8 mouse cellular contexts compared by ENCODE assay signal in genomic region chr7:122160037-122160436, GRCm38 (mm10). TPM values are rescaled to one million over a fixed set of nuclear protein-coding genes. Genes with fewer than 3 reads are reported as not detected.
A peak's percentile ranks its signal among the peaks of the same experiment; 100 is the strongest.
DNase-seq lines count a peak whose midpoint lies in the region; ATAC-seq lines count a peak whose summit lies in the region.

No protein-coding gene starts in this region.

- 1% methylated on average over 12 of the region's 12 CpGs for WGBS in midbrain, embryonic 11.5 days

- H3K9ac ChIP-seq in midbrain, embryonic 11.5 days (ENCODE audit: low read length), result peak overlapping the region; percentile 90

- peaks cover 30% of the 10 kb centered on the region for H3K4me1 ChIP-seq in midbrain, embryonic 11.5 days (ENCODE audit: control insufficient read depth, insufficient read depth, low read length)

- peak overlapping the region; percentile 32; the same call in 1 of the 2 replicates for H3K27ac ChIP-seq in midbrain, embryonic 11.5 days (ENCODE audit: low read depth, low read length)

- peaks cover 22% of the 10 kb centered on the region for H3K36me3 ChIP-seq in midbrain, embryonic 11.5 days (ENCODE audit: control insufficient read depth, insufficient read depth, low read length)

- no peaks in the 10 kb centered on the region for H3K9me3 ChIP-seq in midbrain, embryonic 11.5 days (ENCODE audit: control insufficient read depth, low read length)

- DNase-seq in A20 (ENCODE audit: low read depth, low spot score), result peak; percentile 36
- DNase-seq in ES-CJ7 (ENCODE audit: low read depth, low spot score), result peak; percentile 30
- DNase-seq in forelimb bud, embryonic 11.5 days (ENCODE audit: low read depth, low spot score), result peak; percentile 25
- peak; percentile 89 for DNase-seq in midbrain, embryonic 11.5 days (ENCODE audit: low spot score, missing footprints)
- DNase-seq in cerebellum, adult 9-11 months, result no peak
- no peak for DNase-seq in gastrocnemius, postnatal 10 days
- DNase-seq in layer of hippocampus, adult 9-10 months (ENCODE audit: low spot score), result no peak
- no peak for DNase-seq in adrenal gland, adult (ENCODE audit: inconsistent age in 2 of 2, low spot score in 1 of 2)

- H3K4me2 ChIP-seq in midbrain, embryonic 11.5 days, result peak overlapping the region; percentile 76

- H3K27me3 ChIP-seq in midbrain, embryonic 11.5 days (ENCODE audit: control insufficient read depth, insufficient read depth, low read length), result no peaks in the 10 kb centered on the region

- H3K4me3 ChIP-seq in midbrain, embryonic 11.5 days (ENCODE audit: low read depth, low read length), result peak overlapping the region; percentile 82

- ATAC-seq in midbrain, embryonic 11.5 days (ENCODE audit: low FRiP score), result no peak

RNA-seq across cellular contexts. Expression of gene Plk1, which starts 0.8 kb away (rescaled TPM):
- 114 and 129 TPM in 2 replicates for polyA plus RNA-seq in midbrain, embryonic 11.5 days (2014; fragmentation: Nextera tagmentation; extraction: Ambion mirVana)
- 1 to 10 TPM; 6.1 to 8.0 TPM for total RNA-seq in gastrocnemius, postnatal 10 days (2021)

RNA-seq across cellular contexts. Expression of gene Ern2, which starts 26.0 kb away (rescaled TPM):
- 0.04 and 0.07 TPM in 2 replicates for polyA plus RNA-seq in midbrain, embryonic 11.5 days (2014; fragmentation: Nextera tagmentation; extraction: Ambion mirVana)
- total RNA-seq in gastrocnemius, postnatal 10 days (2021), result not detected

RNA-seq across cellular contexts. Expression of gene Dctn5, which starts 27.2 kb away (rescaled TPM):
- polyA plus RNA-seq in midbrain, embryonic 11.5 days (2014; fragmentation: Nextera tagmentation; extraction: Ambion mirVana), result 140 and 141 TPM in 2 replicates
- total RNA-seq in gastrocnemius, postnatal 10 days (2021), result 10 to 100 TPM; 32.5 to 32.6 TPM

RNA-seq across cellular contexts. Expression of gene Palb2, which starts 27.3 kb away (rescaled TPM):
- polyA plus RNA-seq in midbrain, embryonic 11.5 days (2014; fragmentation: Nextera tagmentation; extraction: Ambion mirVana), result 19.0 and 22.6 TPM in 2 replicates
- total RNA-seq in gastrocnemius, postnatal 10 days (2021), result 1 to 10 TPM; 1.4 to 1.6 TPM

RNA-seq across cellular contexts. Expression of gene Ndufab1, which starts 58.4 kb away (rescaled TPM):
- 688 and 709 TPM in 2 replicates for polyA plus RNA-seq in midbrain, embryonic 11.5 days (2014; fragmentation: Nextera tagmentation; extraction: Ambion mirVana)
- total RNA-seq in gastrocnemius, postnatal 10 days (2021), result 100 to 1,000 TPM; 582 to 686 TPM

Comparison
In these comparisons a context has a peak if more than half of its experiments do, and no peak if none do; other contexts are left out.
1. DNase-seq: peak in A20 (single experiment), ES-CJ7 (single experiment), forelimb bud, embryonic 11.5 days (single experiment) and midbrain, embryonic 11.5 days (single experiment); none in cerebellum, adult 9-11 months (single experiment), gastrocnemius, postnatal 10 days (single experiment), layer of hippocampus, adult 9-10 months (single experiment) and adrenal gland, adult (0 of 2).